Mouse (Mus musculus) embryonic fibroblast, embryonic 13.5 days (primary cell): ENCODE results near the gene Wdfy3.

ENCODE experiments used
- CTCF ChIP-seq: IDR thresholded peaks from 2 replicates; pipeline ENCODE4 v1.5.1; 2011; ENCODE audit warnings: mild to moderate bottlenecking, control low read depth, low read length, moderate library complexity, borderline replicate concordance; ENCODE audit not compliant: insufficient read depth
- POLR2A ChIP-seq: IDR thresholded peaks from 2 replicates; pipeline ENCODE4 v1.6.1; 2011; ENCODE audit warnings: low read depth, mild to moderate bottlenecking, control low read depth, low read length, moderate library complexity

- TF ChIP-seq CTCF: no peak
- no peak for TF ChIP-seq POLR2A
Measured at GRCm38 (mm10) chr5:102090686-102091085, 21.0 kb upstream of the Wdfy3 start.
